Mouse (Mus musculus) cerebellum, postnatal 14 days (tissue): ENCODE results near the gene 4933428G20Rik.

Source experiments
- DNase-seq, 2 experiments: peaks; one replicate each; pipeline ENCODE4 v3.0.0; 2021; ENCODE audit warnings: mixed read lengths in 2 of 2

The 4933428G20Rik gene

GRCm38 (mm10) chr11:97461307-97461820, 38.8 kb downstream of the 4933428G20Rik start:
- DNase-seq: peak in 1 of 2 experiments; percentile 17

GRCm38 (mm10) chr11:97457120-97457519, 43.0 kb downstream of the 4933428G20Rik start:
- no peak for DNase-seq

- peak; percentile 50 to 59 for DNase-seq
Measured at GRCm38 (mm10) chr11:97451625-97452024, 48.5 kb downstream of the 4933428G20Rik start.

- DNase-seq: peak; percentile 56 to 57
Measured at GRCm38 (mm10) chr11:97450305-97450922, 49.7 kb downstream of the 4933428G20Rik start.

GRCm38 (mm10) chr11:97449601-97450293, 50.4 kb downstream of the 4933428G20Rik start:
- peak; percentile 80 to 81 for DNase-seq

GRCm38 (mm10) chr11:97448611-97449394, 51.3 kb downstream of the 4933428G20Rik start:
- no peak for DNase-seq

- DNase-seq: no peak
Measured at GRCm38 (mm10) chr11:97447979-97448378, 52.2 kb downstream of the 4933428G20Rik start.

GRCm38 (mm10) chr11:97445999-97446511, 54.1 kb downstream of the 4933428G20Rik start:
- no peak for DNase-seq

GRCm38 (mm10) chr11:97445596-97445995, 54.5 kb downstream of the 4933428G20Rik start:
- no peak for DNase-seq

- DNase-seq: no peak
Measured at GRCm38 (mm10) chr11:97442891-97443675, 57.1 kb downstream of the 4933428G20Rik start.

- DNase-seq: no peak
Measured at GRCm38 (mm10) chr11:97441658-97442125, 58.4 kb downstream of the 4933428G20Rik start.

- peak; percentile 44 to 62 for DNase-seq
Measured at GRCm38 (mm10) chr11:97441036-97441657, 59.0 kb downstream of the 4933428G20Rik start.
